Mouse (Mus musculus) neural tube, embryonic 12.5 days (tissue): ENCODE data around the gene Cacna1f. TPM values are rescaled to one million over a fixed set of nuclear protein-coding genes. Genes with fewer than 3 reads are reported as not detected.
A peak's percentile ranks its signal among the peaks of the same experiment; 100 is the strongest.

Experiments
- ATAC-seq: fragments of 200-750 bp; cut with Nextera tagmentation; 2 replicates; pipeline ENCODE4 v1.8.0; 2017; ENCODE audit warnings: low read depth, mild to moderate bottlenecking, moderate TSS enrichment, moderate library complexity; ENCODE audit not compliant: low FRiP score
- H3K27ac ChIP-seq: fragments of 300-500 bp; sonication (generic); 2 replicates; pipeline ENCODE4 v1.5.1; 2016
- H3K27me3 ChIP-seq: fragments of 300-500 bp; sonication (generic); replicated peaks from 2 replicates; pipeline ENCODE4 v1.6.1; 2016; ENCODE audit warnings: mild to moderate bottlenecking
- H3K36me3 ChIP-seq: fragments of 300-500 bp; sonication (generic); 2 replicates; pipeline ENCODE4 v1.6.1; 2016; ENCODE audit warnings: mild to moderate bottlenecking
- H3K4me1 ChIP-seq: fragments of 300-500 bp; sonication (generic); 2 replicates; pipeline ENCODE4 v1.6.1; 2016
- H3K4me2 ChIP-seq: fragments of 300-500 bp; sonication (generic); replicated peaks from 2 replicates; pipeline ENCODE4 v1.6.1; 2016; ENCODE audit warnings: mild to moderate bottlenecking
- H3K4me3 ChIP-seq: fragments of 300-500 bp; sonication (generic); 2 replicates; pipeline ENCODE4 v1.5.1; 2016
- H3K9ac ChIP-seq: fragments of 300-500 bp; sonication (generic); 2 replicates; pipeline ENCODE4 v1.6.1; 2016; ENCODE audit warnings: mild to moderate bottlenecking
- H3K9me3 ChIP-seq: fragments of 300-500 bp; sonication (generic); 2 replicates; pipeline ENCODE4 v1.6.1; 2016; ENCODE audit warnings: mild to moderate bottlenecking
- WGBS: fragments of 180-500 bp; shearing (Covaris S2); methylation state at CpG from one replicate; pipeline ENCODE4 v1.1.7; 2016; 5-methylcytosine and 5-hydroxymethylcytosine counted together
- polyA plus RNA-seq: library from polyadenylated mRNA; unstranded; fragments of >200 nt; fragmentation: Nextera tagmentation; extraction: Ambion mirVana; gene quantifications from 2 replicates; pipeline ENCODE4 v1.2.1, GENCODE M21; 2016

Gene Cacna1f
- polyA plus RNA-seq, 1 experiment from 2014 or later, result not detected

GRCm38 (mm10) chrX:7639536-7640325 is 32.8 kb downstream of the Cacna1f start:
- H3K4me1 ChIP-seq, result 0 out of 2 replicates have a peak, but pooled peaks cover 5% of the 10 kb centered on the region
- WGBS, result 24% methylated on average over 13 of the region's 13 CpGs
- no peaks in the 10 kb centered on the region for H3K27me3 ChIP-seq
- peak overlapping the region; percentile 49 for H3K4me3 ChIP-seq
- peak; percentile 54 for ATAC-seq
- H3K9me3 ChIP-seq, result no peaks in the 10 kb centered on the region
- H3K36me3 ChIP-seq, result no peaks in the 10 kb centered on the region
- H3K4me2 ChIP-seq, result peak overlapping the region; percentile 55
- peak overlapping the region; percentile 55 for H3K9ac ChIP-seq
- no peak overlapping the region for H3K27ac ChIP-seq

GRCm38 (mm10) chrX:7640785-7641184 is 33.9 kb downstream of the Cacna1f start:
- Histone ChIP-seq H3K27ac (no peak overlapping the region), H3K27me3 (no peaks in the 10 kb centered on the region), H3K4me1 (0 out of 2 replicates have a peak, but pooled peaks cover 5% of the 10 kb centered on the region), H3K4me3 (no peak overlapping the region), H3K9me3 (no peaks in the 10 kb centered on the region), H3K9ac (0 out of 2 replicates have a peak overlapping the region, but pooled peaks have one; percentile 13), H3K36me3 (no peaks in the 10 kb centered on the region), H3K4me2 (peak overlapping the region; percentile 55)
- no peak for ATAC-seq
- WGBS, result 33% methylated on average over 12 of the region's 12 CpGs

DNA sequence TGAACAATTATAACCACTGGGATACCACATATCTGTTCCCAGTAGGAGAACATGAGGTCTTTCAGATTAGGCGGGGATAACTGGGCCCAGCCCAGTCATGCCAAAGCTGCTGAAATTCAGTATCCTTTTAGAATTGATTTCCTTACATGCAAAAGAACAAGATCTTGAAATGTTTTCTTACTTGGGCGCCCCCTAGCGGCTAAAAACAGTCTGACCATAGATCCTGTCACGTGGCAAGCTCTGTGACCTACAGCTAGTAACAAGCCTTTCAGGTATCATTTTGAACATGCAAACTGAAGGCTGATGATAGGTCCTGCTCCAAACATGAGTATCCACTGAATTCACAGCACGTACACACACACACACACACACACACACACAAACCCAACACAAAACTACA is 38.5 kb downstream of the Cacna1f start:
- H3K4me3 ChIP-seq, result no peak overlapping the region

DNA sequence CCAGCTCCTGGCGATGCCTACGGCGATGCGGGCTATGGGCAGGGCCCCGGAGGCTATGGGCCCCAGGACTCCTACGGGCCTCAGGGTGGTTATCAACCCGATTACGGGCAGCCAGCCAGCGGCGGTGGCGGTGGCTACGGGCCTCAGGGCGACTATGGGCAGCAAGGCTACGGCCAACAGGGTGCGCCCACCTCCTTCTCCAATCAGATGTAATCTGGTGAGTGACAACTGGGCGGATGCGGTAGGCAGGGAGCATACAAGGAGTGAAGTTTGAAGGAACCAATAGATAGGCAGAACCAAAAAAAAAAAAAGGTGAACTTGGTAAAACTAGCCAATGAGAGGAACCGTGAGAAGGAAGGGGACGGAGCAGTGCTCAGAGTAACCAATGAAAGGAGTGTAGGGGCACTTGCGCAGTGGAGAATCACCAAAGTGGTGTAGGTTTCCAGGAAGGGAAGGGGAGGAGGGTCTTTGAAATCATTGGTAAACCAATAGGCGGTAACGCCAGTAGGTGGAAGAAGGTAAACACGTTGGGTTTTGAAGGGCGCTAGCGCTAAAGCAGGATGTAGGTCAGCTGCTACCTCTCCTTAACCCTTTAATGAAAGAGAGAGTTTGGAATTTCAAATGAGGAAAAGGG is 41.9 kb downstream of the Cacna1f start:
- peak overlapping the region; percentile 32 for H3K4me3 ChIP-seq
- H3K4me2 ChIP-seq, result peak overlapping the region; percentile 56
- no peak overlapping the region for H3K27ac ChIP-seq
- no peaks in the 10 kb centered on the region for H3K27me3 ChIP-seq
- no peaks in the 10 kb centered on the region for H3K36me3 ChIP-seq
- no peaks in the 10 kb centered on the region for H3K4me1 ChIP-seq
- H3K9me3 ChIP-seq, result no peaks in the 10 kb centered on the region
- H3K9ac ChIP-seq, result 0 out of 2 replicates have a peak overlapping the region, but pooled peaks have one; percentile 42
- peak; percentile 97 for ATAC-seq
- WGBS, result 12% methylated on average over 25 of the region's 25 CpGs

More for the DNA sequence above, 38.5 kb downstream of the Cacna1f start:
- no peak for ATAC-seq
- no peaks in the 10 kb centered on the region for H3K9me3 ChIP-seq
- H3K9ac ChIP-seq, result no peak overlapping the region
- 0 out of 2 replicates have a peak, but pooled peaks cover 5% of the 10 kb centered on the region for H3K4me1 ChIP-seq
- no peaks in the 10 kb centered on the region for H3K27me3 ChIP-seq
- H3K36me3 ChIP-seq, result no peaks in the 10 kb centered on the region
- no peak overlapping the region for H3K4me2 ChIP-seq
- 14% methylated on average over 5 of the region's 5 CpGs for WGBS
- H3K27ac ChIP-seq, result no peak overlapping the region

DNA sequence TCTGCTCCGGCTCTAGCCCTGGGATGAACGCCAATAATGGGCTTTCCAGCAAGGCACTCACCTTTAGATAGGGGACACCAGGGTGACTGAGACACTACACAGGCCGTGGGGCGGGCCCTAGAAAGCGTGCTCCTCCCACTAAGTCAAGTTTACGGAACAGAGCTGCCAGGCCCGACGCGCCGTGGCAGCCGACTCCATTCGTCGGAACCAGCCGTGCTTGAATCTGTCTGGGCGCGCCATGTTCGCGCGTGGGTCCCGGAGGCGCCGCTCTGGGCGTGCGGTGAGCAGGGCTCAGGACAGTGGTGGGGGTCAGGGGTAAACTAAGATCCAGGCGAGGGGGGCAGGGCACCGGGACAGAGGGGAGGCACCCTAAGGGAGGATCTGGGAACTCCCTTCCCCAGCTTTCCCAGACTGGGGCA is 50.3 kb downstream of the Cacna1f start, which contains the start of gene Prickle3:
Gene Prickle3 (plus strand): TSS at position 40 of the 419 bp plus-strand sequence.
- peak within 1 kb of the TSS; percentile 22 for H3K4me3 ChIP-seq
- peak within 1 kb of the TSS; percentile 50 for H3K4me2 ChIP-seq
- H3K36me3 ChIP-seq, result no peaks in the 10 kb centered on the region
- WGBS, result 15% methylated on average over 26 of the region's 26 CpGs
- H3K9me3 ChIP-seq, result no peaks in the 10 kb centered on the region
- H3K9ac ChIP-seq, result no peak within 1 kb of the TSS
- no peak for ATAC-seq
- H3K27me3 ChIP-seq, result no peaks in the 10 kb centered on the region
- no peaks in the 10 kb centered on the region for H3K4me1 ChIP-seq
- H3K27ac ChIP-seq, result no peak within 1 kb of the TSS

DNA sequence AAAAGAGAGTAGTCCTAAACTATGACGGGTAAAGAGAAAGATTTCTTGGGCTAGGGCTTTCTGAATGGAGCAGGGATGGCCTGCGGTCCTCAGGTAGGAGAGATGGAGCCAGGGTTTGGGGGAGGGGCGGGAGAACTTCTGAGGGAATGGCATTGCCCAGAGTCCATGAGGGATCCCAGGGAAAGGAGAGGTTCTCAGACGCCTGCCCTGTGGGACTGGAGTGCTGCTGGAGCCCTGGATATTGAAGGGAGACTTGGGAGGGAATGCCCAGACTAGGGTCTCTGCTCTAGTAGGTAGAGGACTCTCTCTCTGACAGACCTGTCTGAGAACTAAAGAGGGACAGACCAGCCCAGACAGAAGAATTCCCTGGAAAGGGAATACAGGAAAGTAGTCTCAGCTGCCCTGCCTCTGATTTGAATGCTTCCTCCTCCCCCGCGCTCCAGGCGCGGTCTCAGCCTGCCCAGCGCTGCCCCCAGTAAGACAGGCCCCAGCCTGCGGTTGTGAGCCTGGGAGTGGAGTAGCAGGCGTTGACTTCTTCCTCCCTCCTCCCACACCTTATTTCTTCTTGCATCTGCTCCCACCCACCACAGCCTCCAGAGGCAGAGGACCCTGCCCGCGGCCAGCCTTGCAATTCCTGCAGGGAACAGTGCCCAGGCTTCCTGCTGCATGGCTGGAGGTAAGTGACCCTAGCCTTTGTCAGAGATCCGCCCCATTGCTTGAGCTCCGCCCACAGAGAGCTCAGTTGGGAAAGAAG is 51.3 kb downstream of the Cacna1f start:
- ATAC-seq, result 0 out of 2 replicates have a peak, but pooled peaks have one; percentile 17
- no peaks in the 10 kb centered on the region for H3K27me3 ChIP-seq
- no peaks in the 10 kb centered on the region for H3K4me1 ChIP-seq
- no peaks in the 10 kb centered on the region for H3K36me3 ChIP-seq
- H3K9ac ChIP-seq, result no peak overlapping the region
- H3K9me3 ChIP-seq, result no peaks in the 10 kb centered on the region
- H3K4me3 ChIP-seq, result no peak overlapping the region
- H3K4me2 ChIP-seq, result peak overlapping the region; percentile 50
- WGBS, result 16% methylated on average over 15 of the region's 15 CpGs
- H3K27ac ChIP-seq, result no peak overlapping the region

GRCm38 (mm10) chrX:7658785-7659589 is 52.1 kb downstream of the Cacna1f start:
- Histone ChIP-seq H3K4me2 (peak overlapping the region; percentile 50), H3K9me3 (no peaks in the 10 kb centered on the region), H3K27ac (no peak overlapping the region), H3K4me3 (no peak overlapping the region), H3K27me3 (no peaks in the 10 kb centered on the region), H3K4me1 (no peaks in the 10 kb centered on the region), H3K36me3 (no peaks in the 10 kb centered on the region), H3K9ac (no peak overlapping the region)
- no peak for ATAC-seq
- WGBS, result 54% methylated on average over 11 of the region's 11 CpGs

DNA sequence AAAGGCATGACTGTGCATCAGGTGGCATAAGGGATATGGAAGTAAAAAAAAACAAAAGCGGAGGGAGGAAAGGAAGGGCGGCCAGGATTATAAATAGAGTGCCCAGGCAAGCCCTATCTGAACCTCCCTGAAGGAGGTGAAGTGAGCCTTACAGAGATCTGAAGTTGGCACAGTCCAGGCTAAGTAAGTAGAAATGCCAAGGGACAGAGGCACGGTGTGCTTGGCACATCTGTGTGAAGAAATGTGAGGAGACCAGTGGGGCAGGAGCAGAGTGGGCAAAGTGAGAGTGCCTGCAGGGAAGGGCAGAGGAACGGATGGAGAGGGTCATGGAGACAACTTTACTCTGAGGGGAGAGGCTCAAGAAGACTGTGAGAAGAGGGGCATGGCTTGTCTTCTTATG is 54.2 kb downstream of the Cacna1f start:
- H3K36me3 ChIP-seq, result no peaks in the 10 kb centered on the region
- no peaks in the 10 kb centered on the region for H3K9me3 ChIP-seq
- H3K27me3 ChIP-seq, result no peaks in the 10 kb centered on the region
- no peak overlapping the region for H3K9ac ChIP-seq
- WGBS, result 83% methylated on average over 4 of the region's 4 CpGs
- ATAC-seq, result no peak
- no peaks in the 10 kb centered on the region for H3K4me1 ChIP-seq
- no peak overlapping the region for H3K4me3 ChIP-seq
- no peak overlapping the region for H3K4me2 ChIP-seq
- no peak overlapping the region for H3K27ac ChIP-seq

DNA sequence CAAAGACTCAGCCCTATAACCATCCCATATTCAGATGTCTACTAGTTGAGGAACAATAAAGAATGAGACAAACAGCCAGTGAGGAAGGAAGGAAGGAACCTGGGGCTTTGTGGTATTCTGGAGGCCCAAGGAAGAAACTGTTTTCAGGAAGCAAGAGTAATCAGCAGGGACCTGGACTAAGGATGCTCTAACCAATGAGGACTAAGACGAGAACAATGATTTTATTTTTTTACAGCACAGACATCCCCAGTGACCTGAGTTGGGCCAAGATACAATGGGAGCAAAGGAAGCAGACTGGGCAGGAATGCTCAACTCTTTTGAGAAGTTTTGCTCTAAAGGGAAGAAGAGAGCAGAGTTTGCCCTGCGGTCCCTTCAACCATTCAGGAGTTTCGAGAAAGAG is 56.1 kb downstream of the Cacna1f start:
- no peak for ATAC-seq
- Histone ChIP-seq H3K4me1 (no peaks in the 10 kb centered on the region), H3K9me3 (no peaks in the 10 kb centered on the region), H3K9ac (no peak overlapping the region), H3K27ac (no peak overlapping the region), H3K27me3 (no peaks in the 10 kb centered on the region), H3K4me3 (no peak overlapping the region), H3K36me3 (no peaks in the 10 kb centered on the region), H3K4me2 (no peak overlapping the region)
- WGBS, result 53% methylated on average over 3 of the region's 3 CpGs

DNA sequence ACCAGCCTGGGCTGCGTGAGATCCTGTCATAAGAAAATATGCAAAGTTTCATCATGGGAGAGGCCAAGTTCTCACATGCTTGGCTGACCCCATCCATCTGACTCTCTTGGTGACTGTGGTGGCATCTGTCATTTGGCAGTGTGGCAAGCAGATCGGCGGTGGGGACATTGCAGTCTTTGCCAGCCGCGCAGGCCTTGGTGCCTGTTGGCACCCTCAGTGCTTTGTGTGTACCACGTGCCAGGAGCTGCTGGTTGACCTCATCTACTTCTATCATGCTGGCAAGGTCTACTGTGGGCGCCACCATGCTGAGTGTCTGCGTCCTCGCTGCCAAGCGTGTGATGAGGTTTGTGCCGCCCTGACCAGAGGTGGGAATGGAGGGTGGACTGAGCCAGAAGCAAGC is 57.9 kb downstream of the Cacna1f start:
- no peak for ATAC-seq
- H3K9ac ChIP-seq, result no peak overlapping the region
- no peaks in the 10 kb centered on the region for H3K27me3 ChIP-seq
- no peak overlapping the region for H3K27ac ChIP-seq
- H3K4me3 ChIP-seq, result no peak overlapping the region
- H3K36me3 ChIP-seq, result no peaks in the 10 kb centered on the region
- no peaks in the 10 kb centered on the region for H3K4me1 ChIP-seq
- 91% methylated on average over 11 of the region's 11 CpGs for WGBS
- H3K9me3 ChIP-seq, result no peaks in the 10 kb centered on the region
- no peak overlapping the region for H3K4me2 ChIP-seq

GRCm38 (mm10) chrX:7665739-7666502 is 59.0 kb downstream of the Cacna1f start:
- no peaks in the 10 kb centered on the region for H3K36me3 ChIP-seq
- no peaks in the 10 kb centered on the region for H3K27me3 ChIP-seq
- no peaks in the 10 kb centered on the region for H3K9me3 ChIP-seq
- no peaks in the 10 kb centered on the region for H3K4me1 ChIP-seq
- no peak overlapping the region for H3K4me3 ChIP-seq
- 82% methylated on average over 21 of the region's 21 CpGs for WGBS
- no peak for ATAC-seq
- H3K4me2 ChIP-seq, result no peak overlapping the region
- no peak overlapping the region for H3K27ac ChIP-seq
- H3K9ac ChIP-seq, result no peak overlapping the region
